Mouse (Mus musculus) lung, postnatal 0 days (tissue): ENCODE measurements around the gene Mcat.

Source experiments
- CTCF ChIP-seq: IDR thresholded peaks from 2 replicates; pipeline ENCODE4 v1.5.1; 2016; ENCODE audit warnings: antibody characterized with exemption, mild to moderate bottlenecking
- EP300 ChIP-seq: IDR thresholded peaks from 2 replicates; pipeline ENCODE4 v1.6.1; 2016; ENCODE audit warnings: antibody characterized with exemption, mild to moderate bottlenecking, control low read depth

DNA sequence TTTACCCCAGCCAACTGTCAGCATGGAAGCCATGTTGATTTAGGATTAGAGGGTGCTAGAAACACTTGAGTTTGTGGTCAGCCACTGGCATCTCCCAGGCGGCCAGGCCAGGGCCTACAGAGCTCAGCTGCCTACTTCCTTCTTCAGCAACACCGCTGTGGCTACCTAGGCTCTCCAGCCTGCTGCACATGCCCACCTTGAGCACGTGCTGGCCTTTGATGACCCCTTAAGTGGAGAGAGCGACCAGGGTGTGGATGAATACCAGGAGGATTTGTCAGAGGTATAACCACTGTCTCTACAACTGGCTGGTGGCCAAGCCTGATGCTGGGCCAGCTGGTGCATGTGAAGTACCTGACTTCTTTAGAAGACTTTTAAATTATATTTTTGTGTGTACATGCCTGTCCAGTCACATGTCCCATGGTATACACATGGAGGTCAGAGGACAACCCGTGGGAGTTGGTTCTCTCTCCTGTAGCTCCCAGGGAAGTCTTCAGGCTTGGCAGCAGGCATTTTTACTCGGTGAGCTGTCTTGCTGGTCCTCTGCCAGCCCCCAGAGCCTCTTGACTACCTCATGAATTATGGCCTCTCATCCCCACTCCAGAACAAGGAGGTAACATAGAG, 11.3 kb upstream of the Mcat start:
- TF ChIP-seq CTCF, result no peak
- peak; percentile 75 for TF ChIP-seq EP300
